Mouse (Mus musculus) heart, postnatal 0 days (tissue): ENCODE data around the gene Anp32e. TPM values are rescaled to one million over a fixed set of nuclear protein-coding genes. Genes with fewer than 3 reads are reported as not detected.
"Not testable (repeated sequence)": the region's sequence is repeated elsewhere in the genome, so short reads cannot be mapped to it uniquely, and the experiment has no call there.

Experiments
- ATAC-seq: fragments of 200-750 bp; cut with Nextera tagmentation; 2 replicates; pipeline ENCODE4 v1.8.0; 2017; ENCODE audit warnings: low read depth, moderate number of reproducible peaks, moderate library complexity; ENCODE audit not compliant: insufficient read depth
- DNase-seq: peaks from one replicate; pipeline ENCODE4 v3.0.0-alpha.2; 2016; ENCODE audit warnings: low spot score
- H3K27ac ChIP-seq: fragments of 300-500 bp; sonication (generic); 2 replicates; pipeline ENCODE4 v1.5.1; 2014; ENCODE audit warnings: low read depth, mild to moderate bottlenecking
- H3K27me3 ChIP-seq: fragments of 300-500 bp; sonication (generic); 2 replicates; pipeline ENCODE4 v1.6.1; 2014; ENCODE audit warnings: low read length, mixed read lengths; ENCODE audit not compliant: control insufficient read depth, insufficient read depth
- H3K36me3 ChIP-seq: fragments of 300-500 bp; sonication (generic); replicated peaks from 2 replicates; pipeline ENCODE4 v1.6.1; 2014; ENCODE audit warnings: low read length, mixed read lengths; ENCODE audit not compliant: control insufficient read depth, insufficient read depth
- H3K4me1 ChIP-seq: fragments of 300-500 bp; sonication (generic); 2 replicates; pipeline ENCODE4 v1.6.1; 2014; ENCODE audit warnings: antibody characterized with exemption; ENCODE audit not compliant: control insufficient read depth, insufficient read depth
- H3K4me2 ChIP-seq: fragments of 300-500 bp; sonication (generic); 2 replicates; pipeline ENCODE4 v1.6.1; 2014; ENCODE audit warnings: low read depth, mild to moderate bottlenecking, low read length, moderate library complexity
- H3K4me3 ChIP-seq: fragments of 300-500 bp; sonication (generic); 2 replicates; pipeline ENCODE4 v1.5.1; 2014; ENCODE audit warnings: low read depth, low read length
- H3K9ac ChIP-seq: fragments of 300-500 bp; sonication (generic); replicated peaks from 2 replicates; pipeline ENCODE4 v1.6.1; 2014; ENCODE audit warnings: low read depth, low read length, mixed read lengths
- H3K9me3 ChIP-seq: fragments of 300-500 bp; sonication (generic); replicated peaks from 2 replicates; pipeline ENCODE4 v1.6.1; 2016; ENCODE audit warnings: low read length; ENCODE audit not compliant: control insufficient read depth
- CTCF ChIP-seq: IDR thresholded peaks from 2 replicates; pipeline ENCODE4 v1.5.1; 2016; ENCODE audit warnings: antibody characterized with exemption, control low read depth, low read depth
- EP300 ChIP-seq: IDR thresholded peaks from 2 replicates; pipeline ENCODE4 v1.6.1; 2016; ENCODE audit warnings: antibody characterized with exemption, low read depth
- WGBS: fragments of 180-500 bp; shearing (Covaris S2); extraction: QIAGEN DNeasy Blood & Tissue Kit; methylation state at CpG from one replicate; pipeline ENCODE4 v1.1.7; 2014; 5-methylcytosine and 5-hydroxymethylcytosine counted together
- polyA plus RNA-seq: library from polyadenylated mRNA; unstranded; fragments of >200 nt; fragmentation: Nextera tagmentation; extraction: Ambion mirVana; gene quantifications from 2 replicates; pipeline ENCODE4 v1.2.1, GENCODE M21; 2015
- total RNA-seq: library from RNA; depleted of rRNA; stranded (reverse); fragments of >200 nt; gene quantifications from 2 replicates; pipeline ENCODE4 v1.2.3, GENCODE M21; 2014; ENCODE audit warnings: low replicate concordance

The Anp32e gene
- total and polyA plus RNA-seq, 2 experiments from 2014 or later = 25.9 to 118 TPM

DNA sequence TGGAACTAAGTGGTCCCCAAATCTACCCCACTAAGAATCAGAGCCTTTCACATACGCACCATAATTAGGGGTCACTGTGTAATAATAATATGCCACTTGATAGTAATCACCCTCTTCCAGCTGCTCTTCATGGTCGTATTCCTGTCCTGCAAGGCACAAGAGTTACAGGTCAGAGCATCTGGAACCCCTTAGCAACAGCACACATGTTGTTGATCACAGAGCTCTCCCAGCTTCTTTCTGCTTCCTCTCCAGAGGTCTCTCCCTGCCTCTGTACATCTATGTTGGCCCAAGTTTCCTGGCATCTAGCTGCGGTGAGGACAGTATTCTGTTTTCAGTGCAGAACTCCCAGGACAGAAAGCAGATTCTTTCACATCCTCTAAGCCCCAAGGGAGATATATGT is 39.4 kb upstream of the Anp32e start:
- Histone ChIP-seq H3K27me3 (no peaks in the 10 kb centered on the region), H3K4me3 (no peak overlapping the region), H3K9ac (no peak overlapping the region), H3K4me1 (peaks cover 13% of the 10 kb centered on the region; the same call in 1 of the 2 replicates), H3K36me3 (peaks cover 23% of the 10 kb centered on the region), H3K27ac (no peak overlapping the region), H3K9me3 (no peaks in the 10 kb centered on the region), H3K4me2 (peak overlapping the region; percentile 1; the same call in 1 of the 2 replicates)
- TF ChIP-seq EP300 (no peak), CTCF (no peak)
- ATAC-seq (no peak), DNase-seq (no peak)
- WGBS = 71% methylated on average over 3 of the region's 3 CpGs

DNA sequence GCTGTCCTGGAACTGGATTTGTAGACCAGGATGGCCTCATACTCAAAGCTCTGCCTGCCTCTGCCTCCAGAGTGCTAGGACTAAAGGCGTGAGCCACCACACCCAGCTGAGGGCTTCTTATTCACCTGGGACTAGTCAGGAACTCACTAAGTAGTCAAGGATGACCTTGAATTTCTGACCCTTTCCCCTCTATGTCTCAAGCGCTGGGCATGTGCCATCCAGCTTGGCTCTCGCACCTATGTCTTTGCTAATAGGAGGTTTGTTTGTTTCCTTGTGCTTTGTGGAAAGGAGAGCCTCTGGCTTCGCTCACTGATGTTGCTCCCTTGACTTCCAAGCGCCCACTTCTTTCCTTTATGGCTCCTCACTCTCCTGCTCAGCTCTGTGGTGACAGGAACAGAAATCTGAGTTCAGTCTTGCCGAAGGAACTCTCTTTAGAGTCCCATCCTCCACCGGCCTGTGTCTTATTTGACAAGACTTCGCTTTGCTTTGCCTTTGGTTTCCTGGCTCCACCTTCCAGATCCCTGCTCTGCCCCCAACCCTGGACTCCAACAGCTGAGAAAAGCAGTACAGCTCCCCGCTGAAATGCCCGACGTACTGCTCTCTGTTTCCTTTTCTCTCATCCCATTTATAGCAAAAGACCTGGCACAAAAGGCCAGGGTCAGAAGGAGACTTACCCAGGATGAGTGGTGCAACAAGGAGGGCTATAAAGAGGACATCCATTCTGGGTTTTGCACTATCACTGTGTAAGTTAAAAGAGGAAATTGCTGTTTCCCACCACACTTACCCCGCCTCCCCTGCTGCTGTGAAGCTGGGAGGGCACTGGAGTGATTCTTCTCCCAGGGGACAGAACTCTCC is 37.6 kb upstream of the Anp32e start, which contains the start of gene BC028528:
Gene BC028528 (minus strand): TSS at position 795 of the 855 bp plus-strand sequence.
- peak; percentile 69 for DNase-seq
- Histone ChIP-seq H3K27ac (peak within 1 kb of the TSS; percentile 94), H3K4me1 (peaks cover 18% of the 10 kb centered on the region; the same call in 1 of the 2 replicates), H3K27me3 (no peaks in the 10 kb centered on the region), H3K4me3 (peak within 1 kb of the TSS; percentile 40), H3K4me2 (peak within 1 kb of the TSS; percentile 64), H3K36me3 (peaks cover 12% of the 10 kb centered on the region), H3K9ac (peak within 1 kb of the TSS; percentile 40), H3K9me3 (no peaks in the 10 kb centered on the region)
- WGBS = 23% methylated on average over 12 of the region's 12 CpGs
- ATAC-seq = no peak
- TF ChIP-seq CTCF (no peak), EP300 (no peak)

- ATAC-seq = no peak
- peak overlapping the region; percentile 94 for H3K27ac ChIP-seq
- H3K4me3 ChIP-seq = peak overlapping the region; percentile 40
- no peaks in the 10 kb centered on the region for H3K27me3 ChIP-seq
- H3K9ac ChIP-seq = peak overlapping the region; percentile 40
- WGBS = 24% methylated on average over 11 of the region's 11 CpGs
- peaks cover 18% of the 10 kb centered on the region; the same call in 1 of the 2 replicates for H3K4me1 ChIP-seq
- H3K9me3 ChIP-seq = no peaks in the 10 kb centered on the region
- TF ChIP-seq EP300 (no peak), CTCF (no peak)
- H3K4me2 ChIP-seq = peak overlapping the region; percentile 64
- peaks cover 8% of the 10 kb centered on the region for H3K36me3 ChIP-seq
- no peak for DNase-seq
Measured at GRCm38 (mm10) chr3:95892066-95893052, 36.7 kb upstream of the Anp32e start.

GRCm38 (mm10) chr3:95893126-95893525 is 35.9 kb upstream of the Anp32e start:
- peak overlapping the region; percentile 47; the same call in 1 of the 2 replicates for H3K9ac ChIP-seq
- peak; percentile 48 for DNase-seq
- H3K4me2 ChIP-seq = peak overlapping the region; percentile 64
- peaks cover 18% of the 10 kb centered on the region; the same call in 1 of the 2 replicates for H3K4me1 ChIP-seq
- TF ChIP-seq EP300 = no peak
- TF ChIP-seq CTCF = no peak
- H3K27me3 ChIP-seq = no peaks in the 10 kb centered on the region
- peak overlapping the region; percentile 63 for H3K4me3 ChIP-seq
- H3K36me3 ChIP-seq = peaks cover 14% of the 10 kb centered on the region
- ATAC-seq = no peak
- WGBS = 16% methylated on average over 7 of the region's 7 CpGs
- H3K27ac ChIP-seq = peak overlapping the region; percentile 94
- no peaks in the 10 kb centered on the region for H3K9me3 ChIP-seq

GRCm38 (mm10) chr3:95893606-95894316 is 35.3 kb upstream of the Anp32e start, which contains the start of gene Aph1a:
TSS of gene Aph1a (plus strand) at chr3:95893969.
- Histone ChIP-seq H3K4me2 (peak within 1 kb of the TSS; percentile 81), H3K27ac (peak within 1 kb of the TSS; percentile 94), H3K4me3 (peak within 1 kb of the TSS; percentile 63), H3K9ac (peak within 1 kb of the TSS; percentile 79), H3K4me1 (peaks cover 18% of the 10 kb centered on the region; the same call in 1 of the 2 replicates), H3K36me3 (peaks cover 14% of the 10 kb centered on the region)
- WGBS = under 1% methylated on average over 23 of the region's 43 CpGs
- peak; percentile 100 for DNase-seq
- not testable (repeated sequence) for H3K27me3 ChIP-seq, H3K9me3 ChIP-seq
- peak; percentile 97 for ATAC-seq
